Mouse (Mus musculus) induced T-regulatory cell, adult 2 months (primary cell): ENCODE results near the gene Hoxa9.

Source experiments
- DNase-seq: peaks from one replicate; pipeline ENCODE4 v3.0.0-alpha.2; 2012; ENCODE audit warnings: low read depth

Hoxa9 gene

DNA sequence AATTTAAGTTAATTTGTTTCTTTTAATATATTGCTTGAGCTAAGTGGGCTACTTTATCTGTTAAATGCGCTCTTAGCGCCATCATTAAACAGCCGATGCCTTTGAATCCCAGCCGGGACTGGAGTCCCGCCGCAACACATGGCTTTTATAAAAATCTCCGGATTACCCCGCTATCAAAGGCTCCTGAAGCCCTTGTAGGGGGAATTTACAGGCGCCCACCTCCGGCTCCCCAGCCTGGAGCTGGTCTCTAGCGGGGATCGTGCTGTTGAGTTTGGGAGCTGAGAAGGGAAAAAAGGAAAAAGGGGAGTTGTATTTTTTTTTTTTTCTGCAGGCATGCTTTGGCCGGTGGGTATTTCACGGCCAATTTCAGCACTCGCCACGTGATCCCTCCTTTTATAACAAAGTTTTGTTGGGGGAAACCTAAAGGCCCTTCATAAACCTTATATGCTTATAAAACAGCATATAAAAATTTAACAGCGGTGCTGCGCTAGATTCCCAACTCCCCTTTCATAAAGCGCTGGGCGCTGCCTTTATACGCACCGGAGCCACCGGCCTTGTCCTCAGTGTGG, 13.7 kb upstream of the Hoxa9 start:
- DNase-seq = no peak

- no peak for DNase-seq
These were observed 12.8 kb upstream of the Hoxa9 start for GRCm38 (mm10) chr6:52243681-52244121.

DNA sequence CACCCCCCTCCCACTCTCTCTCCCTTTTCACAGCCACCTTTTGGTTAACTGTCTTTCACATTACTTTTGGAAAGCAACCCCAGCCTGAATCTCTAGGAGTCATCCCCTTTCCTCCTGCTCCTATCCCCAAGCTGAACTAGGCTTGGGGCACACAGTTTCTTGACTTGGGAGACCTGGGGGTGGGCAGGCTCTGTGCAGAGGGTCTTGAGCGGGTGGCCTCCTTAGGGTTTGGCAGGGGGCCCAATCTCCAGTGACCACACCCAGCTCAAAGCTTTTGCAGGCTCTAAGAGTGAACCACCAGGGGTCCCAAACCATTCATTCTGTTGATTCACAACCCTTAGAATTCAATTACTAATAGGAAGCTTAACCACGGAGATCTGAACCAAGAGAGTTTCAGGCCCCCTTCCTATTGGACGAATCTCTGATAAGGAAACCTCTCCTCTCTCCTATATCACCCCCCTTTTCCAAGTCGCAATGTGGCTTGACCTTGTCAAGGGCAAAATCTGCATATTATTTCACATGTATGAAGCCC, 12.0 kb upstream of the Hoxa9 start:
- DNase-seq = no peak

DNA sequence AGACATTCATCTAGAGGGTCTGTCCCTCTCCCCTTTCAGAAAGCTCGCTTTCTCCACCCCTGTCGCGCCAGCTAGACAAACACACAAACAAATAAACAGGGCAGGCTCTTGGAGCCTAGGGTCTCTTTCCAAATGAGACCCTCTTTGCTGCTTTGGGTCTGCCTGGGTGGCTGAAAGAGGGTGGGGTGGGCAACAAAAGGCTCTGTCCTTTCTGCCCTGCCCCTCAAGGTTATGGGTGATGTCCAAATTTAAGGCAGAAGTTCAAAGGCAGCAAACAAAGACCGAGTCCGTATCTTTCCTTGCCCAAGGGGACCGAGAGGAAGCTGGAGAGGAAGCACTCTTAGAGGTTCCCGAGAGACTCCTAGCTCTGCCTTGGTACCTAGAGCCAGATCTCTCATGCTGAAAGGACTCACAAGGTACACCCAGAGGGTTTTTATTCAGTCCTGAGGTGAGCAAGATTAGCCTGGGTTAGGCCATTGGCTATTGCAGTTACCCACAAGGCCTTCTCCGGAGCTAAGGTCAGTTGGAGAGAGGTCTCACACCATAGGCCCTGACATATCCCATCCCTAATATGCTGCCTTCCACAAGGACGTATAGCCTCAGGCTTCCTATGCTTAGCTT, 10.2 kb upstream of the Hoxa9 start:
- DNase-seq = no peak

DNA sequence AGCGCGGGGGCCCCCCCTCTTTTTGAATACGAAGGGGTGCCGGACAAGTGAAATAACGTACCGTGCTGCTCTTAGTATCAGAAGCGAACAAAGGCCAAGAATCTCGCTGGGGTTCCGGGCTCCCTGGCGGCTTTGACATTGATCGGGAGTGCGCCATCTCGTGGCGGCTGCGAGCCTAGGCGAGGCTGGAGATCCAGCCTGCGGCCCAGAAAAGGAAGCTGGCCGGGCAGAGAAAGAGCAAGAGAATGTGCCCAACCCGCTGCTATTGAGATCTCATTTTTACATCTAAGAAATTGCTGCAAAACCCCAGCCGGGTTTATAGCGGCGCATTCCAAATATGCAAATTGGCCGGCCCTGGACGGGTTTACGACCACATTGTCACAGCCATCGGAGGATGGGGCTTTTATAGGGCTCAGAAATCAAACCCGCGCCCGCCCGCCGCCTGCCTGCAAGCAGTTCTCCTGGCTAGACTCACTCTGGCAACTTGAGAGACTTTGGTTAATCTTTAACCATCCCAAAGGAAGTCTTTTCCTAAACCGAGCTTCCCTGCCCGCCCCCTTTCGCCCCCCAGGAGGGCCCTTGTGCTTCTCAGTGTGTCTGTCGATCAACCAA, 9.6 kb upstream of the Hoxa9 start, which contains the start of gene Hoxa10:
TSS of gene Hoxa10 (minus strand) at position 466 of the 612 bp plus-strand sequence.
- DNase-seq = peak; percentile 85

GRCm38 (mm10) chr6:52239625-52240388, 8.9 kb upstream of the Hoxa9 start:
- DNase-seq = no peak

DNA sequence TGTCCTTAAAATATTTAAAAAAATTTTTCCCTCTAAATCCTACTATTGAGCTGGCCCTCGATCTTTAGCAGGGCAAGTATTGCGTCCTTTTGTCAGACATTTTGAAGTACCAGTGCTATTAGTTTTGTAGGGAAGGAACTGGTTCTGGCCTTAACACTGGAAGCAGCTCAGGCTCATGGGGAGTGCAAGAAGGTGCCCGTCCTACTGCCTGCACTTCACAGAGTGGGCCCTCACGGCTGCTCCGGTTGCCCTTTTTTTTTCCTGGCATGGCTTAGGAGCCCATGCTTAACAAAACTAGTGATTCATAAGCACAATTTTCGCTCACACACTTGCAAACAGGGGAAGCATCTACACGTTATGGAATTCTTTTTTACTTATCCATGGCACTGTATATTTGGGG, 8.1 kb upstream of the Hoxa9 start:
- DNase-seq = no peak

DNA sequence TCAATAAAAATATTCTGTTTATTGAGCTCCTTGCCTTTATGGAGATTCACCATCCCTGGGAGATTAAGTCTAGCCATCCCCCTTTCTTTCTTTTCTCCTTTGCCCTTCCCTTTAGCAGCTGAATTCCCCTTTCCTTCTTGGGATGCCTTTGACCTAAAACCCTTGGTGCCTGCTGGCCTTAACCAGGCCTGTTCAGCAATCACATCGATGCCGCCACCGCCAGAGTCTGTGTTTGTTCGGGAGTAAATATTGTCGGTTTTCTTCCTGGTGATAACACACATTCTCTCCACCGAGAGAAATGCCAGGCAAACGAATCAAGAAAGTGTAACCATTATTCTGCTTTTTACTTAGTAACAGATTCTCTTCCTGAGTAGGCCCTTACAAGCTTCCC, 7.3 kb upstream of the Hoxa9 start:
- DNase-seq = no peak

DNA sequence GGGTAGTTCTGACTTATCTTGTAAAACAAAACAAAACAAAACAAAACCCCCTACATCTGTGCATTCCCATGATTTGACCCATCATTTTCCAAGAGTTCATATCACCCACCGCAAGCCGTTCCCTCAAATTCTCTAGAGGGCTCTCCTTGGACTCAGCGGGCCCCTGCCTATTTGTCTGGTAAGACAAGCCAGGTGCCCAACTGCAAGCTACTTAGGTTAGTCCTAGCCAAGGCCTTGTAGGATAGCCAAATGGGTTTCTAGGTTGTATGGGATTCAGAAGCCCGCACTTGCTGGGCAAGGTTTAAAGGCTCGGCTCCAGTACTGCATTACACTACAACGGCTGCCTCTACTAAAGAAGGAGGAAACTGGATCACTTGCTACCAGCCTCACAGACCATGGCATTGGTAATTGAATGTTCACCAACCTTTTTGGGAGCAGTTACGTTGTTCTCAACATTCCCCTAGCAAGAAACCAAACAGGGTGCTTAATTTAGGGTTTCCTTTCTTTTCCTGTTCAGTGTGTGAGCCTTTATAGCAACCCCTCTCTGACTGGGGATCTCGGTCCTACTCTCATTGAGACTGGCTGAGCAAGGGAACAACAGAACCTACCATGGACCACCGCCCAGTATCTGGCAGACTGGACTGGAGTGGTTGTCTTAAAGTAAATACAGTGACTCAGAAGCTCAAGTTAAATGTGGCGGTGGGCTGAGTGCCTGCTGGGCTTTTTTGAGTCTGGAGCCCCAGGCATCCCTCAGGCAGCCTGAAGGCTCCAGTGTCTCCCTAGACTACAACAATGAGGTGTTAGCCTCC, 6.7 kb upstream of the Hoxa9 start:
- DNase-seq = no peak

- DNase-seq = no peak
These were observed 5.9 kb upstream of the Hoxa9 start for GRCm38 (mm10) chr6:52236806-52237205.

GRCm38 (mm10) chr6:52235866-52236265, 5.0 kb upstream of the Hoxa9 start:
- no peak for DNase-seq

DNA sequence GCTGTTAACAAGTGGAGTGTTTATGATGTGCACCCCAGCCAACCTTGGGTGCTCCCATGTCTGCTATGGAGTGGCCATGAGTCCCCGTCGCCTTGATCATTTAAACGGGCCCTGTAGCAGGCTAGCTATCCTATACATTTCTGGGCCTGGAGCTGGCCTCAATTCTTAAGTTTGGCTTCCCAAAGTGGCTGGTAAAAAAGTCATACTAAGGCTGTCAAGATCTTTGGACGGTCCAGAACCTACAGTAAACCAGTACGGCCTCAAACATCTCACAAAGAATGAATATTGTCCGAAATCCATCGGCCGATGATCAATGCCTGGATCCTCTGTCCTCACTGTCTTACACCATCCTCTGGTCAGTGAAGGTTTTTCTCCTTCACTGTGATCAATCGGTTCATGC, 4.4 kb upstream of the Hoxa9 start:
- DNase-seq = no peak

DNA sequence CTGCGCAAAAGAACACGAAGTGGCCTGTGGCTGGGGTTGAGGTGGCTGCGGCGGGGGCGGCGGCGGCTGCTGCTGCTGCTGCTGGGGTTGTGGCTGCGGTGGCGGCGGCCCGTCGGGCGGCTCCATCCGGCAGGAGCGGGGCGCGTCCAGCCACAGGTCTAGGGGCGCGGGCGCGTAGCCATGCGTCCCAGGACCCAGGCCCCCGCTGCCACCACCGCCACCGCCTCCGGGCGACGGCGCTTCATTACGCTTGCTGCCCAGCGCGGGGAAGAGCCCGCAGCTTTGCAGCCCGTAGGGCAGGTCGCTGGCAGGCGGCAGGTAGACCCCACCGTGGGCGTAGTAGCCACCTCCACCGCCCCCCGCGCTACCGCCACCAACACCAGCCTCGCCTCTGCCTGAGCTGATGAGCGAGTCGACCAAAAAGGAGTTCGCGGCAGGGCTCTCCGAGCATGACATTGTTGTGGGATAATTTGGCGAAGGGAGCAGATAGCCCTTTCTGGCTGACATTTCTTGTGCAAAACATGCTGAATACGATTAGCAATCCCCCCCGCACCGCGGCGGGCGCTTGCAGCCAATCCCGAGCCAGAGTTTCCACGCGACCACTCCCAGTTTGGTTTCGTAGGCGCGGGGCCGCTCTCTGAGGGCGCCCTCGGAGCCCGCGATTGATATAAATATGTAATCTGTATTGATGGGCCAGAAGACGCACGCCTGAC, 3.7 kb upstream of the Hoxa9 start:
- DNase-seq = no peak

DNA sequence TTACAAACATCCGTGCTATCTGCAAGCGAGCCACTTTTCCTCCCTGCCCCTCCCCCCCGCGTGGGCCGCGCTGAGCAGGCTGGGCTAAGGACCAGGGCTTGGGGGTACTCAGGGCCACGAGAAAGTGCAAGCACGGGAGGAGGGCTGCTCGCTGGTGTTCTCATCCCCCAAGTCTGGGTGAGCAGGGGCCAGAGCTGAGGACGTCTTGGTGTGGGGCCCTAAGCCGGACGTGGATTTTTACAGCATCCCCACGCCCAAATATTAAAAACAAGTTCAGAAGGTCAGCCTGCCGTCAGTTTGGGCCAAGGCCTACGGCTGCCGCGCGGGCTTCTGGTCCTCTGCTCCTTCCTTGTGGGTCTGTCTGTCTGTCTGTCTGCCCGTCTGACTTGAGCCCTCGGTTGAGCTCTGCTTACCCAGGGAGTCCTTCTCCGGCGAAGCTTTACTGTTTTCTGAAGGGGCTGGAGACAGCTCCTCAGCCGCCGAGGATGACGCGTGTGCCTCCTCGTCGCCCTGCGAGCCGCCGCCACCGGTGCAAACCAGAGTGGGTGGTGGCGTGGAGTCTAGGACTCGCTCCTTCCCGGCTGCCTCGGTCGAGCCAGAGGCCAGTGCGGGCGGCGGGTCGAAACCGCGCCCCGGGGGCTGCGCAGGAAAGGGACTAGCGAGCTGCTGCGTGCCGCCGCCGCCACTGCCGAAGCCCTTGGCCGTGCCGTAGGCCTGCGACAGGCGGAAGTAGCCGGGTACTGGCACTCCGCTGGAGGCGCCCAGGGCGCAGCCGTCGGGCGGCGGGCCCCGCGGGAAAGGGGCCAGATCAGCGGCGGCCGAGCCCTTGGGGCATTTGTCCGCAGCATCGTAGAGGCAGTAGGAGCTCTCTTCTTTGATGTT, 2.9 kb upstream of the Hoxa9 start:
- no peak for DNase-seq

GRCm38 (mm10) chr6:52232984-52233545, 2.2 kb upstream of the Hoxa9 start:
- DNase-seq = no peak

DNA sequence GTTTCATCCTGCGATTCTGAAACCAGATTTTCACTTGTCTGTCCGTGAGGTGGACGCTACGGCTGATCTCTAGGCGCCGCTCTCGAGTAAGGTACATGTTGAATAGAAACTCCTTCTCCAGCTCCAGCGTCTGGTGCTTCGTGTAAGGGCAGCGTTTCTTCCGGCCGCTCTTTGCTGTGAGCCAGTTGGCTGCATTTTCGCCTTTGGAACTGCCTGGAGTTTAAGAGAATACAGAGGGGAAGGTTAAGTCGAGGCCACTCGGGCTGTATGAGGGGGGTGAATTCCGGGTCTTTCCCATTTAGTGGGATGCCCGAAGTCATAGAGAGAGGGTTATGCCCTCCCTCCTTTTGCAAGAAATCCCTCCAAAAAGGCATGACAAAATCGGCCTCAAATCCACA, 1.7 kb upstream of the Hoxa9 start:
- no peak for DNase-seq

- no peak for DNase-seq
These were observed 1.1 kb upstream of the Hoxa9 start for GRCm38 (mm10) chr6:52231885-52232567.

DNA sequence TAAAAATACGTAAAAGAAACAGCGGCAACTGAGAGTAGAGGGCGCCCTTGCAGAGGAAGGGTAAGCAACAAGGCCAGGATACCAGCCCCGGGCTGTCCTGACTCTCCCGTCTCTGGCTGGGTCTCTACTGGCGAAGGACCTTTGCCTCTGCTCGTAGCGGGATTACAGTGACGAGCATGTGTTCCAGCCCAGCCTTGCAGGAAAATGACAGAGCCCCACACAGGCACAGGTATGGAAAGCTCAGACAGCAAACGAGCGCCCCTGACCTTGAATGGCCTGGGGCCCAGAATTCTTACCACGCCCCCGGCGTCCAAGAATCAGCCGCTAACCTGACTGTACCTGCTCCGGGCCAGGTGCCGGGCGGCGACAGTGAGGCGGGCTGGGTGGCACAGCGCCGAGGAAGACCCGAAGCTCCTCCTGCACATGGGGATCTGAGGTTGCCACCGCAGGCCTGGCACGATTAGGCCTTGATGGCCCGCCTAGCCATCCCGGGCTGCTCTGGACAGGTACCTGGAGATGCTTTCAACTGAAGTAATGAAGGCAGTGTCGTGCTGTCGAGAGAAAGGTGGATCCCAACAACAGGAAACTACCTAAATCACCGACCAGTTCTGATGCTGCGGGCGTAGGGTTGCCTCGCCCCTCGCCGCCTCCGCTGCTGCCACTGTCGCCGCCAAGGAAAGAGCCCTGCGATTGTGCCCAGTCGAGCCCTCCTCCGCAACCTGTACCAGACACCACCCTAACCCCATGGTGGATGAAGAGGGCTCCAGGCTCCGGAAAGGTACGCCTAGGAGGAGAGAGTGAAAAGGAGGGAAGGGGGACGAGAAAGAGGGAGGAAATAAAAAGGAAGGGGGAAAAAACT, 1.1 kb downstream of the Hoxa9 start:
- DNase-seq = no peak
